Mouse (Mus musculus) E14TG2a.4 (cell line): ENCODE measurements around the gene Ramac.

Source experiments
- CTCF ChIP-seq: conservative IDR thresholded peaks from 2 replicates; pipeline ENCODE4 v1.5.1; 2014; ENCODE audit warnings: low read length
- NANOG ChIP-seq: IDR thresholded peaks from 2 replicates; pipeline ENCODE4 v1.6.1; 2014; ENCODE audit warnings: borderline replicate concordance, low read length, mixed read lengths

GRCm38 (mm10) chr7:81789095-81789757 lies 26.5 kb downstream of the Ramac start, which contains the start of gene 3110040N11Rik:
- no peak for TF ChIP-seq CTCF
- TF ChIP-seq NANOG, result no peak
